Mouse (Mus musculus) brain, adult 2 months (tissue): ENCODE data around the gene Tsc22d2.

Experiments used
- DNase-seq: peaks from one replicate; pipeline ENCODE4 v3.0.0; 2011; ENCODE audit warnings: low read depth, low spot score

Gene Tsc22d2

DNA sequence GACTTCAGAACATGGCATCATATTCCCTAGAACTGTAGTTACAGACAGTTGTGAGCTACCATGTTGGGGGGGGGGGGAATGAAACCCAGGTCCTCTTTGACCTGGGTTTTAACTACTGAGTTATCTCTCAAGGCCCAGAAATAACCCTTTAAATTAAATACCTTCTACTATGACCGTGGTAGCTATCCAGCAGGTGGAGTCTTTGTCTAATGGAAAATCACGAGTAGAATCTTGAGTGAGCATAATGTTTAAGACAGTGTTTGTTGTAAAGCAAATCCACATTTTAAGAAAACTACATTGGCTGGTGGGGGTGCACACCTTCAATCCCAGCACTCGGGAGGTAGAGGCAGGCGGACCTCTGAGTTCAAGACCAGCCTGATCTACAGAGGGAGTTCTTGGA is 99.0 kb downstream of the Tsc22d2 start:
- DNase-seq, result no peak

DNA sequence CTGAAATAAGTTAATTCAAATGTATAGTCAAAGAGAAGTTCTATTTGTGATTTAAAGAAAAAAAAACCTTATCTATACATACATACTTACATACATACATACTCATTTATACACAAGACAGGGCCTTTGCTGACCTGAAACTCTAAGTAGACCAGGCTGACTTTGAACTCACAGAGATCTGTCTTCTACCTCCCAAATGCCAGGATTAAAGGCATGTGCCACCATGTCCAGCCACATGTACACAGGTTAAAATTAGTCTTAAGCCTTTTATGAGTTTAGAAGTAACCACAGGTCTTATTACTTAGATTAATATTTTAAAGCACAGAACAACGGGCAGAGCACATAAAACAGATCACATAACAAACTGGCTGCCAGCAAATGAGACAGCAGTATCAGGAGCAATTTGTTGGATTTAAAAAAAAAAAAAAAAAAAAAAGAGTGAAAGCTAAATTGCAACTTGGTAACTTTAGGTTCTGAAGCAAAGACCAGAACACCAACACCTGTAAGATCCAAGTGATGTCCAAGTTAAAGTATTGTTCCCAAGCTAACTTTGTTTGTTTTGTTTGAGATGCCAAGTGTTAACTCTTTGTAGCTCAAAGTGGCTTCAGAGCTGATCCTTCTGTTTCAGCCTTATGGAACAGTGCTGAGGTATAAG is 101.6 kb downstream of the Tsc22d2 start:
- DNase-seq, result no peak
